Mouse (Mus musculus): ENCODE data around the gene Lmod3. TPM values are rescaled to one million over a fixed set of nuclear protein-coding genes. Genes with fewer than 3 reads are reported as not detected.

The Lmod3 gene
- polyA plus RNA-seq, 1 experiment from 2014 or later: 0.69 TPM

- Histone ChIP-seq H3K4me2 (ENCODE audit: low read depth, low read length) (no peak overlapping the region), H3K9me3 (ENCODE audit: control insufficient read depth, low read length) (no peaks in the 10 kb centered on the region), H3K36me3 (ENCODE audit: control insufficient read depth, insufficient read depth, low read length) (no peaks in the 10 kb centered on the region; the same call in 1 of the 2 replicates), H3K4me1 (replicated peaks; ENCODE audit: control insufficient read depth, insufficient read depth, low read length) (peaks cover 18% of the 10 kb centered on the region), H3K9ac (ENCODE audit: low read length) (no peak overlapping the region), H3K4me3 (ENCODE audit: low read length) (no peak overlapping the region), H3K27ac (ENCODE audit: low read length) (no peak overlapping the region), H3K27me3 (ENCODE audit: control insufficient read depth, insufficient read depth, low read depth, low read length) (no peaks in the 10 kb centered on the region)
- no peak for ATAC-seq (ENCODE audit: low read depth)
- WGBS: 48% methylated on average over 5 of the region's 5 CpGs
Measured at GRCm38 (mm10) chr6:97222931-97223467, 29.6 kb downstream of the Lmod3 start.

GRCm38 (mm10) chr6:97222321-97222720 lies 30.2 kb downstream of the Lmod3 start:
- Histone ChIP-seq H3K4me2 (ENCODE audit: low read depth, low read length) (no peak overlapping the region), H3K4me3 (ENCODE audit: low read length) (no peak overlapping the region), H3K27me3 (ENCODE audit: control insufficient read depth, insufficient read depth, low read depth, low read length) (no peaks in the 10 kb centered on the region), H3K9ac (ENCODE audit: low read length) (no peak overlapping the region), H3K4me1 (replicated peaks; ENCODE audit: control insufficient read depth, insufficient read depth, low read length) (peaks cover 18% of the 10 kb centered on the region), H3K27ac (ENCODE audit: low read length) (no peak overlapping the region), H3K36me3 (ENCODE audit: control insufficient read depth, insufficient read depth, low read length) (no peaks in the 10 kb centered on the region; the same call in 1 of the 2 replicates), H3K9me3 (ENCODE audit: control insufficient read depth, low read length) (no peaks in the 10 kb centered on the region)
- no peak for ATAC-seq (ENCODE audit: low read depth)
- 51% methylated on average over 6 of the region's 6 CpGs for WGBS

- ATAC-seq (ENCODE audit: low read depth): 0 out of 2 replicates have a peak, but pooled peaks have one; percentile 43
- H3K9ac ChIP-seq (ENCODE audit: low read length): no peak overlapping the region
- no peak overlapping the region; the same call in 1 of the 2 replicates for H3K27ac ChIP-seq (ENCODE audit: low read length)
- H3K27me3 ChIP-seq (ENCODE audit: control insufficient read depth, insufficient read depth, low read depth, low read length): no peaks in the 10 kb centered on the region
- H3K36me3 ChIP-seq (ENCODE audit: control insufficient read depth, insufficient read depth, low read length): no peaks in the 10 kb centered on the region
- H3K9me3 ChIP-seq (ENCODE audit: control insufficient read depth, low read length): no peaks in the 10 kb centered on the region
- H3K4me3 ChIP-seq (ENCODE audit: low read length): no peak overlapping the region
- WGBS: 57% methylated on average over 15 of the region's 15 CpGs
- no peak overlapping the region for H3K4me2 ChIP-seq (ENCODE audit: low read depth, low read length)
- H3K4me1 ChIP-seq (replicated peaks; ENCODE audit: control insufficient read depth, insufficient read depth, low read length): peaks cover 15% of the 10 kb centered on the region
Measured at GRCm38 (mm10) chr6:97221205-97222025, 31.1 kb downstream of the Lmod3 start.

GRCm38 (mm10) chr6:97220672-97221071 lies 31.9 kb downstream of the Lmod3 start:
- no peaks in the 10 kb centered on the region for H3K9me3 ChIP-seq (ENCODE audit: control insufficient read depth, low read length)
- no peak overlapping the region for H3K9ac ChIP-seq (ENCODE audit: low read length)
- H3K4me2 ChIP-seq (ENCODE audit: low read depth, low read length): no peak overlapping the region
- no peak overlapping the region for H3K4me3 ChIP-seq (ENCODE audit: low read length)
- peaks cover 10% of the 10 kb centered on the region for H3K4me1 ChIP-seq (replicated peaks; ENCODE audit: control insufficient read depth, insufficient read depth, low read length)
- no peaks in the 10 kb centered on the region for H3K36me3 ChIP-seq (ENCODE audit: control insufficient read depth, insufficient read depth, low read length)
- no peaks in the 10 kb centered on the region for H3K27me3 ChIP-seq (ENCODE audit: control insufficient read depth, insufficient read depth, low read depth, low read length)
- H3K27ac ChIP-seq (ENCODE audit: low read length): no peak overlapping the region
- no peak for ATAC-seq (ENCODE audit: low read depth)
- 66% methylated on average over 3 of the region's 5 CpGs for WGBS

GRCm38 (mm10) chr6:97216154-97216821 lies 36.3 kb downstream of the Lmod3 start:
- ATAC-seq (ENCODE audit: low read depth): no peak
- WGBS: 68% methylated on average over 4 of the region's 4 CpGs
- no peaks in the 10 kb centered on the region for H3K9me3 ChIP-seq (ENCODE audit: control insufficient read depth, low read length)
- peaks cover 13% of the 10 kb centered on the region for H3K4me1 ChIP-seq (replicated peaks; ENCODE audit: control insufficient read depth, insufficient read depth, low read length)
- H3K27ac ChIP-seq (ENCODE audit: low read length): no peak overlapping the region
- no peak overlapping the region for H3K4me2 ChIP-seq (ENCODE audit: low read depth, low read length)
- no peak overlapping the region for H3K9ac ChIP-seq (ENCODE audit: low read length)
- no peak overlapping the region for H3K4me3 ChIP-seq (ENCODE audit: low read length)
- peaks cover 4% of the 10 kb centered on the region; the same call in 1 of the 2 replicates for H3K36me3 ChIP-seq (ENCODE audit: control insufficient read depth, insufficient read depth, low read length)
- H3K27me3 ChIP-seq (ENCODE audit: control insufficient read depth, insufficient read depth, low read depth, low read length): no peaks in the 10 kb centered on the region

- WGBS: 54% methylated on average over 12 of the region's 12 CpGs
- Histone ChIP-seq H3K4me3 (ENCODE audit: low read length) (peak overlapping the region; percentile 72), H3K4me2 (ENCODE audit: low read depth, low read length) (peak overlapping the region; percentile 82), H3K9me3 (ENCODE audit: control insufficient read depth, low read length) (no peaks in the 10 kb centered on the region), H3K27me3 (ENCODE audit: control insufficient read depth, insufficient read depth, low read depth, low read length) (no peaks in the 10 kb centered on the region), H3K4me1 (replicated peaks; ENCODE audit: control insufficient read depth, insufficient read depth, low read length) (peaks cover 15% of the 10 kb centered on the region), H3K27ac (ENCODE audit: low read length) (no peak overlapping the region), H3K36me3 (ENCODE audit: control insufficient read depth, insufficient read depth, low read length) (peaks cover 4% of the 10 kb centered on the region; the same call in 1 of the 2 replicates), H3K9ac (ENCODE audit: low read length) (peak overlapping the region; percentile 39; the same call in 1 of the 2 replicates)
- ATAC-seq (ENCODE audit: low read depth): no peak
Measured at GRCm38 (mm10) chr6:97211981-97212380, 40.6 kb downstream of the Lmod3 start.

GRCm38 (mm10) chr6:97210962-97211601 lies 41.5 kb downstream of the Lmod3 start:
- H3K4me1 ChIP-seq (replicated peaks; ENCODE audit: control insufficient read depth, insufficient read depth, low read length): peaks cover 15% of the 10 kb centered on the region
- peak; percentile 58 for ATAC-seq (ENCODE audit: low read depth)
- no peaks in the 10 kb centered on the region for H3K27me3 ChIP-seq (ENCODE audit: control insufficient read depth, insufficient read depth, low read depth, low read length)
- peaks cover 4% of the 10 kb centered on the region; the same call in 1 of the 2 replicates for H3K36me3 ChIP-seq (ENCODE audit: control insufficient read depth, insufficient read depth, low read length)
- no peaks in the 10 kb centered on the region for H3K9me3 ChIP-seq (ENCODE audit: control insufficient read depth, low read length)
- WGBS: 2% methylated on average over 22 of the region's 22 CpGs
- peak overlapping the region; percentile 72 for H3K4me3 ChIP-seq (ENCODE audit: low read length)
- peak overlapping the region; percentile 77 for H3K9ac ChIP-seq (ENCODE audit: low read length)
- peak overlapping the region; percentile 76 for H3K27ac ChIP-seq (ENCODE audit: low read length)
- H3K4me2 ChIP-seq (ENCODE audit: low read depth, low read length): peak overlapping the region; percentile 82

- ATAC-seq (ENCODE audit: low read depth): peak; percentile 78
- WGBS: 7% methylated on average over 32 of the region's 32 CpGs
- H3K36me3 ChIP-seq (ENCODE audit: control insufficient read depth, insufficient read depth, low read length): peaks cover 4% of the 10 kb centered on the region; the same call in 1 of the 2 replicates
Measured at GRCm38 (mm10) chr6:97210191-97210961, 42.2 kb downstream of the Lmod3 start, which contains the start of gene Arl6ip5. TSS of gene Arl6ip5 (plus strand) at chr6:97210689.

More at GRCm38 (mm10) chr6:97210191-97210961, 42.2 kb downstream of the Lmod3 start, which contains the start of gene Arl6ip5:
- peak within 1 kb of the TSS; percentile 72 for H3K4me3 ChIP-seq (ENCODE audit: low read length)
- H3K9ac ChIP-seq (ENCODE audit: low read length): peak within 1 kb of the TSS; percentile 77
- peaks cover 15% of the 10 kb centered on the region for H3K4me1 ChIP-seq (replicated peaks; ENCODE audit: control insufficient read depth, insufficient read depth, low read length)
- H3K27ac ChIP-seq (ENCODE audit: low read length): peak within 1 kb of the TSS; percentile 76
- peak within 1 kb of the TSS; percentile 82 for H3K4me2 ChIP-seq (ENCODE audit: low read depth, low read length)
- no peaks in the 10 kb centered on the region for H3K9me3 ChIP-seq (ENCODE audit: control insufficient read depth, low read length)
- H3K27me3 ChIP-seq (ENCODE audit: control insufficient read depth, insufficient read depth, low read depth, low read length): no peaks in the 10 kb centered on the region

Data from lung, embryonic 16.5 days (tissue).